Mouse (Mus musculus): ENCODE data around the gene Rdh7. TPM values are rescaled to one million over a fixed set of nuclear protein-coding genes. Genes with fewer than 3 reads are reported as not detected.
"Not testable (repeated sequence)": the region's sequence is repeated elsewhere in the genome, so short reads cannot be mapped to it uniquely, and the experiment has no call there.

The Rdh7 gene
- polyA plus RNA-seq, 1 experiment from 2014 or later = not detected

DNA sequence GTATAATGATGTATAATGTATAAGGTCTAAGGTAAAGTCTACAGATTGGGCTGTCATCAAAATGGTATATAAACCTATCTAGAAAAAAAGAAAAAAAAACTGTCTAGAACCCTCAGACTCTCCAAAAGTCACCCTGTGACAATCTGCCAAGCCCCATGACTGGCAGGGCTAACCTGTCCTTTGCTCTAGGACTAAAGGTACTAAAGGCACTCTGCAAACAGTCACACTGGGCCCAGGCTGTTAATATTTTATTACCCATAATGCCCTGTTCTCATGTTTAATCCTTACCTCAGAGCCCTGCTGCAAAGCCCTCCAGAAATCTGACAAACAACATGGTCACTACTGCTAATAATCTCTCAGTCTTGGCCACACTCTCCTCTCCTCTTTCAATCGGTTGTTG is 2.1 kb downstream of the Rdh7 start:
- H3K36me3 ChIP-seq = no peaks in the 10 kb centered on the region
- H3K4me3 ChIP-seq = no peak overlapping the region
- ATAC-seq (ENCODE audit: low FRiP score, low read depth) = no peak
- WGBS = 60% methylated on average over 1 of the region's 1 CpGs
- no peaks in the 10 kb centered on the region for H3K27me3 ChIP-seq
- H3K9me3 ChIP-seq = no peaks in the 10 kb centered on the region
- H3K4me2 ChIP-seq (replicated peaks) = no peak overlapping the region
- H3K27ac ChIP-seq = no peak overlapping the region
- H3K4me1 ChIP-seq = no peaks in the 10 kb centered on the region
- no peak overlapping the region for H3K9ac ChIP-seq

DNA sequence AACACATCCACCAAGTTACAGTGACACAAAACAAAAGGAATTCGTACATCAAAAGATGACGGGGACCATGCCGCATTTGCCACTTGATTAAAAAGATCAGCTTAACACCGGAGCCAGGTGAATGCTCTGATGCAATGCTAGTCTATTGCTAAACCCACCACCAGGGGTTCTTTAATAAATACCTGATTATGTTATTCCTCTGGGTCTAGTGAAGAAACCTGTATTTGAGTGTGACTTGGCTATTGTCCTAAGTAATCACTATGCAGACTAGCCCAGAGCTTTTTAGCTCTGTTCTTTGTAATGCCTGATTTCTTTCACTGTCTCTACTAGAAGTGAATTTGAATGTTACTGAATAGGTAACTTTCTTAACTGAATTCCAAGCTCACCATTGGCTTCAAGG is 7.6 kb downstream of the Rdh7 start:
- H3K4me3 ChIP-seq = no peak overlapping the region
- H3K36me3 ChIP-seq = no peaks in the 10 kb centered on the region
- H3K4me1 ChIP-seq = no peaks in the 10 kb centered on the region
- H3K27ac ChIP-seq = no peak overlapping the region
- H3K27me3 ChIP-seq = no peaks in the 10 kb centered on the region
- 79% methylated on average over 4 of the region's 4 CpGs for WGBS
- no peak for ATAC-seq (ENCODE audit: low FRiP score, low read depth)
- no peak overlapping the region for H3K4me2 ChIP-seq (replicated peaks)
- no peak overlapping the region for H3K9ac ChIP-seq
- H3K9me3 ChIP-seq = no peaks in the 10 kb centered on the region

DNA sequence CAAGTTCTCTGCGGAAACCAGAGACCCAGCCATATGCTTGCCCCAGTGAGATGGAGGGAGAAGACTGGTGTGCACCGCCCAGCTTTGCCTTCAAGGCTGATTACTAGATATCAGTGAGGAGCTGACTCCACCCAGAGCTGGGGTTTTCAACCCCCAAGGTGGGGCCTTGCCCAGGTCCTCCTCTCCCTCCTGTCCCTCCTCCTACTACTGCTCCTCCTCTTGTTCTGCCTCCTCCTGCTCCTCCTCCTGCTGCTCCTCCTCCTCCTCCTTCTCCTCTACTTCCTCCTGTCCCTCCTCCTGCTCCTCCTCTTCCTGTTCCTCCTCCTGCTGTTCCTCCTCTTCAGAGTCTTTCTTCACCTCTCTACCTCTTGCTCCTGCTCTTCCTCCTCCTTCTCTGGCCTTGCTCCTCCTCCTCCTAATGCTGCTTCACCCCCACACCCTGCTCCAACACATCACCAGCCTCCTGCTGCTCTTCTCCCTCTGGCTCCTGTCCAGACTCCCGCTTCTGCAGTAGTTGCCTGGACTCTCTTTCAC is 9.4 kb downstream of the Rdh7 start:
- ATAC-seq (ENCODE audit: low FRiP score, low read depth) = no peak
- no peak overlapping the region for H3K4me3 ChIP-seq
- H3K36me3 ChIP-seq = no peaks in the 10 kb centered on the region
- 66% methylated on average over 3 of the region's 3 CpGs for WGBS
- no peaks in the 10 kb centered on the region for H3K27me3 ChIP-seq
- no peaks in the 10 kb centered on the region for H3K4me1 ChIP-seq
- no peak overlapping the region for H3K4me2 ChIP-seq (replicated peaks)
- no peak overlapping the region for H3K27ac ChIP-seq
- no peaks in the 10 kb centered on the region for H3K9me3 ChIP-seq
- no peak overlapping the region for H3K9ac ChIP-seq

DNA sequence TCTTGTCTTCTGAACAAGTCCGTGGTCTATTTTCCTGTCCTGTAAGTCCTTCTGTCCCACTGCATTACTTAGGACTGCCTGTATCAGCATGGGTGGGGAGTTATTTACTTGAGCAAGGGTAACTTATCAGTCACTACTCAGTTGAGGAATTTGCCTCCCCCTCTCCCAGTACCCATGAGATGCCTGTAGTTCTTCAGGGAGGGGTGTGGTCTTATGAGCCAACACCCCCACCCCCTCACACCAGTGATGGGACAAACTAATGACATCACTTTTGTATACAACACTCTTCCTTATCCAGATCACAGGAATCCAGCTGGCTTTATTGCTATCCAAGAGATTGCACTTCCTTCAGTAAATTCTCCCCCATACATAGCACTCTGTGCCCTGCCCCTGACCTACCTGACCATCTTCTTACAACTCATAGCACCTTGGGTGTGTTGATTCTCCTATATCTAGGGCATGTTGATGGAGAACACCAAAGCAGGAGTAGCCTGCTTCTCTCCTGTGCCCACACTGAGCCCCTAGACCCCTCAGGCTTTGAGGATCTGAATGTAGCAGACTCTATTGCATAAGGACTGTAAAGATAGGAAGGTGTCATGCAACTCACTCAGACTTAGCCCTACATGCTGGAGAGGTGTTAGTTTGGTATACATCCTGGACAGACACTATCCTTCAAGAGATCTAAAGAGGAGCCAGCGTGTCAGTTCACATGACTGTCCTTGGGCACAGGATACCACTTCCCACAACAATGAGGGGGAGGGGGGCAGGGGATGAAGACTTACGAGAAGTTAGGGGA is 10.2 kb downstream of the Rdh7 start:
- no peak overlapping the region for H3K9ac ChIP-seq
- ATAC-seq (ENCODE audit: low FRiP score, low read depth) = no peak
- no peaks in the 10 kb centered on the region for H3K4me1 ChIP-seq
- 69% methylated on average over 3 of the region's 3 CpGs for WGBS
- no peak overlapping the region for H3K4me2 ChIP-seq (replicated peaks)
- H3K4me3 ChIP-seq = no peak overlapping the region
- H3K36me3 ChIP-seq = no peaks in the 10 kb centered on the region
- H3K27ac ChIP-seq = no peak overlapping the region
- H3K27me3 ChIP-seq = no peaks in the 10 kb centered on the region
- H3K9me3 ChIP-seq = no peaks in the 10 kb centered on the region

DNA sequence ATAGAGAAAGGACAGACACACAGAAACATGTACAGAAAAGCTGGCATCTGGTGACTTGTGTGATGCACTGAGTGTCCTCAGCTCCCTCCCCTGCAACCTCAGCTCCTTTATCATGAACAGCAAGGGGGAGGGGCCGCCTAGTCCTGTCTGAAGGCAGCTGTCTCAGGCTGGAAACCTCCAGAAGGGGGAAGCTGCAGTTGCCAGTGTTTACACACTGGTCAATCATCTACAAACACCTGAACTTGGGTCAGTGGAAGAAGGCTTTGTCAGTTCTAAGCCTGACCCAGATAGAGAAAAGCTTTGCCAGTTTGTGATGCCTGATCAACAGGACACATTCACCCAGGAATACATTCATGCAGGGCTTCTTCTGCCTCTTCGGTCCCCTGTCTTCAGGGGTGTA is 10.9 kb downstream of the Rdh7 start:
- WGBS = 54% methylated on average over 2 of the region's 2 CpGs
- no peaks in the 10 kb centered on the region for H3K36me3 ChIP-seq
- no peaks in the 10 kb centered on the region for H3K9me3 ChIP-seq
- H3K27ac ChIP-seq = no peak overlapping the region
- H3K27me3 ChIP-seq = no peaks in the 10 kb centered on the region
- no peak overlapping the region for H3K4me3 ChIP-seq
- ATAC-seq (ENCODE audit: low FRiP score, low read depth) = no peak
- no peaks in the 10 kb centered on the region for H3K4me1 ChIP-seq
- no peak overlapping the region for H3K4me2 ChIP-seq (replicated peaks)
- no peak overlapping the region for H3K9ac ChIP-seq

DNA sequence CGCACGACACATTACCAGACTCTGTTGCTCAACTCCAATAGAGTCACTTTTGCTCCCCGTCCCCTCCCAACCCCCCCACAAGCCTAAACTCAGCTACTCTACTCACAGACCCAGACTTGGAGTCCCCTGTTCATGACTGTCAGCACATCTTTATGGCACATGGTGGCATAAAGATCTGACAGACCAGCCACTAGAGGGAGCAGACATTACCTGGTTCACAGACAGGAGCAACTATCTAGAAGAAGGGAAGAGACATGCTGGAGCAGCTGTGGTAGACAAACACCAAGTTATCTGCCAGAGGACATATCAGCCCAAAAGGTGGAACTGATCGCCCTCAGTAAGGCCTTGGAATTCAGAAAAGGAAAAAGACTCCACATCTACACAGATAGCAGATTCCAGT is 16.1 kb downstream of the Rdh7 start:
- Histone ChIP-seq H3K27ac (no peak overlapping the region), H3K9ac (no peak overlapping the region), H3K4me3 (no peak overlapping the region), H3K27me3 (no peaks in the 10 kb centered on the region), H3K9me3 (peaks cover 10% of the 10 kb centered on the region; the same call in 1 of the 2 replicates), H3K4me1 (no peaks in the 10 kb centered on the region), H3K36me3 (no peaks in the 10 kb centered on the region), H3K4me2 (replicated peaks) (no peak overlapping the region)
- WGBS = 68% methylated on average over 4 of the region's 4 CpGs
- no peak for ATAC-seq (ENCODE audit: low FRiP score, low read depth)

DNA sequence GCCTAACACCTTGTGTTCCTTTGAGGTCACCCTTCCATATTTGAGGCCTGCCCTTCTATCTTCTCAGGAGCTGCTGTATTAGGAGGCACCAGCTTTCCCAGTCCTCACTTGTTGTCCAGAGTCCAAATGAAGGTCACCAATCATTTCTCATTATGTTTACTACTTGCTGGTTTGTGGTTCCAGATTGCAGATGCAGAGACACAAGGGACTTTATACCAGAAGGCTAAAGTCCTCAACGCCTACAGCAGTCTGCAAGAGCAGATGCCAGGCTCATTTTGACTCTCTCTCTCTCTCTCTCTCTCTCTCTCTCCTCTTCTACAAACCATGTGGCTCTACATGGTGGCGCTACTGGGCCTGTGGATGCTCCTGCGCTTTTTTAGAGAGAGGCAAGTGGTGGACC is 22.4 kb downstream of the Rdh7 start, which contains the start of gene Rdh16f2:
TSS of gene Rdh16f2 (plus strand) at position 243 of the 400 bp plus-strand sequence.
- H3K27ac ChIP-seq = no peak within 1 kb of the TSS
- H3K4me2 ChIP-seq (replicated peaks) = no peak within 1 kb of the TSS
- H3K27me3 ChIP-seq = no peaks in the 10 kb centered on the region
- WGBS = 82% methylated on average over 3 of the region's 3 CpGs
- no peaks in the 10 kb centered on the region for H3K4me1 ChIP-seq
- peaks cover 8% of the 10 kb centered on the region; the same call in 1 of the 2 replicates for H3K9me3 ChIP-seq
- no peak within 1 kb of the TSS for H3K9ac ChIP-seq
- H3K36me3 ChIP-seq = no peaks in the 10 kb centered on the region
- H3K4me3 ChIP-seq = no peak within 1 kb of the TSS
- ATAC-seq (ENCODE audit: low FRiP score, low read depth) = no peak

DNA sequence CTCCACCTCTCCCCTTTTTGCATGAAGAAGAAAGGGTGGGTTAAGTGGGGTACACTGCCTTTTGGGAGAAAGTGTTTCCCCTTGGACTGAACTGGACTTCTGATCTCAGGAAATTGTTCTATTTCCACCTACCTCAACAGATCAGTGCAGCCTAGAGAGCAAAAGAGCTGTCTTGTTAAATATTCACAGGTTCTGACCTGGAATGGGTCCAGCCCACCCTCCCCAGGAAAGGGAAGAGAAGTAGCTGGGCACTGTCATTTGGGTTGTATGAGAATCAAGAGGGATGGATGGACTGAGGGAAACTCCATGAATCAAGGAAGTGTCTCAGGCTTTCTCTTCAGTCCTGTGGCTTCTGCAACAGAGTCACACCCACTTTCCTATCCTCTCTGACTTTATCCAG is 23.7 kb downstream of the Rdh7 start:
- Histone ChIP-seq H3K4me3 (no peak overlapping the region), H3K9me3 (no peaks in the 10 kb centered on the region), H3K27me3 (no peaks in the 10 kb centered on the region), H3K36me3 (no peaks in the 10 kb centered on the region), H3K27ac (no peak overlapping the region), H3K9ac (no peak overlapping the region), H3K4me1 (no peaks in the 10 kb centered on the region), H3K4me2 (replicated peaks) (no peak overlapping the region)
- no peak for ATAC-seq (ENCODE audit: low FRiP score, low read depth)

DNA sequence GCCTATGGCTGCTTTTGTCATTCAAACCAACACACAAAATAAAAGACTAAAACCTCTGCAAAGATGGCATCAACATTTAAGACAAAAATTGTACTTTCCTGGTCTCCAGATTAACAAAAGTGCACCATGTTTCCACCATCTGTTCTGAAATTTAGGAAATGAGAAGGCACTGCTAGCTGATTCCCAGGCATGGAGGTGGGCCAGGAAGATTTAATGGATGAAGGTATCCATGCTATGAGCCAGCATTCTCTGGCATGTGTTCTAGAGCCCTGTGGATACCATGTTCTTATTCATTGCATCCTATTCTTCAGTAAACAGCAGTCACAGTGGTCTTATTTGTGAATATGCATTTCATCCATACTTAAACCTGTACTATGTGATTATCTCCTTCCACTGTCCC is 32.2 kb downstream of the Rdh7 start:
- Histone ChIP-seq H3K36me3 (no peaks in the 10 kb centered on the region), H3K4me2 (replicated peaks) (no peak overlapping the region), H3K4me1 (no peaks in the 10 kb centered on the region), H3K27ac (no peak overlapping the region), H3K9ac (no peak overlapping the region), H3K27me3 (no peaks in the 10 kb centered on the region), H3K4me3 (no peak overlapping the region), H3K9me3 (peaks cover 4% of the 10 kb centered on the region; the same call in 1 of the 2 replicates)
- ATAC-seq (ENCODE audit: low FRiP score, low read depth) = no peak

DNA sequence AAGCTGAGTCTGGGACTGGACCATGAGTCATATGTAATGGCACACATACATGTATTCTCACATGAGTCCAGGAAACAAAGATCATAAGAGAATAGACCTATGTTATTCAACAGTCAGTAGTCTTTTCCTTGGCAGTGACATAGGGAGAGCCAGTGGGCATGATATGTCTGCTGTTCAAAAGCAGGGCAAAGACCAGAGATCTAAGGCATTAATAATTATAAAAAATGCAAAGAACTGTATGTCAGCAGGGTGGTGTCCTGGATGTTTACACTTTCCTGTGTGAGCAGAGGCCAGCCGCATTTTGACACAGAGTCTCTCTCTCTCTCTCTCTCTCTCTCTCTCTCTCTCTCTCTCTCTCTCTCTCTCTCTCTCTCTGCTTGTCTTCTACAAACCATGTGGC is 39.0 kb downstream of the Rdh7 start, which contains the start of gene Rdh19:
TSS of gene Rdh19 (plus strand) at position 301 of the 400 bp plus-strand sequence.
- WGBS = 80% methylated on average over 1 of the region's 1 CpGs
- no peak within 1 kb of the TSS for H3K27ac ChIP-seq
- no peak for ATAC-seq (ENCODE audit: low FRiP score, low read depth)
- H3K9me3 ChIP-seq = no peaks in the 10 kb centered on the region
- no peak within 1 kb of the TSS for H3K9ac ChIP-seq
- H3K36me3 ChIP-seq = no peaks in the 10 kb centered on the region
- H3K27me3 ChIP-seq = no peaks in the 10 kb centered on the region
- H3K4me3 ChIP-seq = no peak within 1 kb of the TSS
- no peak within 1 kb of the TSS for H3K4me2 ChIP-seq (replicated peaks)
- H3K4me1 ChIP-seq = no peaks in the 10 kb centered on the region

DNA sequence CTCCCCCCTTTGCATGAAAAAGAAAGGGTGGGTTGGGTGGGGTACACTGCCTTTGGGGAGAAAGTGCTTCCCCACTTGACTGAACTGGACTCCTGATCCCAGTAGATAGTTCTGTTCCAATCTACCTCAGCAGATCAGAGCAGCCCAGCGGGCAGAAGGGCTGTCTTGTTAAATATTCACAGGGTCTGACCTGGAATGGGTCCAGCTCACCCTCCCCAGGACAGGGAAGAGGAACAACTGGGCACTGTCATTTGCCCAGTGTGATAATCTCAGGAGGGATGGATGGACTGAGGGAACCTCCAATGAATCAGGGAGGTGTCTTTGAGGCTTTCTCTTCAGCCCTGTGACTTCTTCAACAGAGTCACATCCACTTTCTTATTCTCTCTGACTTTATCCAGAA is 40.5 kb downstream of the Rdh7 start:
- no peak for ATAC-seq (ENCODE audit: low FRiP score, low read depth)
- no peaks in the 10 kb centered on the region for H3K4me1 ChIP-seq
- no peak overlapping the region for H3K9ac ChIP-seq
- no peak overlapping the region for H3K4me3 ChIP-seq
- H3K27me3 ChIP-seq = no peaks in the 10 kb centered on the region
- H3K36me3 ChIP-seq = no peaks in the 10 kb centered on the region
- WGBS = 94% methylated on average over 1 of the region's 1 CpGs
- no peaks in the 10 kb centered on the region for H3K9me3 ChIP-seq
- H3K4me2 ChIP-seq (replicated peaks) = no peak overlapping the region
- H3K27ac ChIP-seq = no peak overlapping the region

DNA sequence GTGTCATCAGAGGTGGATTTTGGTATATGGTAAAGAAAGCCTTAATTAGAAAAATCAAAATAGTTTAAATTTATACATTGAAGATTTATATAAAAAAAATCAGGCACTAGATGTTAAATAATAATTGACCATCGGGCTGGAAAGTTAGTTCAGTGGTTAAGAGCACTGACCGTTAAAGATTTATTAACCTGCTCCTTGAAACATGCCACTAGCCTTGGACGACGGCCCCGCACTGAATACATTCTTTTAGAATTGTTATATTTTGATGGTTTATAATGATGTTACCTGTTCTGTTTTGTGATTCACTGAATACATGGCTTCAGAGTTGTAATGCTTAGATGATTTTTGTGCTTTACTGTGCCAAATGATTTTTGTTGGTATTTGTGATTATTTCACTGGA is 42.7 kb downstream of the Rdh7 start:
- not testable (repeated sequence) for ATAC-seq (ENCODE audit: low FRiP score, low read depth); H3K4me1 ChIP-seq; H3K4me2 ChIP-seq (replicated peaks); H3K36me3 ChIP-seq; H3K9ac ChIP-seq; H3K4me3 ChIP-seq; H3K27ac ChIP-seq; H3K27me3 ChIP-seq; H3K9me3 ChIP-seq
- 86% methylated on average over 5 of the region's 5 CpGs for WGBS

DNA sequence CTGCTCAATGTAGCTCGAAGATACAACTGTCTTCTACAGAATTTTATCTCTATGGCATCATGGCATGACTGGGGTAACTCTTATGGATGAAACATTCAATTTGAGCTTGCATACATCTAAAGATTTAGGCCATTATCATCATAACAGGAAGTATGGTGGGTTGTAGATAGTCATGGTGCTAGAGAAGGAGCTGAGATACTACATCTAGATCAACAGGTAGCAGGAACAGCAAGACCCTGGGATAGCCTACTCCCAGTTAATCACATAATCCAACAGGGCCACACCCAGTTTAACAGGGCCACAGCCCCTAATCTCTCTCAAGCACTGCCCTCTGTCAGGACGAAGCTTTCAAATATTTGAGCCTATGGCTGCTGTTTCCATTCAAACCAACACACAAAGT is 47.8 kb downstream of the Rdh7 start:
- no peaks in the 10 kb centered on the region for H3K4me1 ChIP-seq
- H3K27ac ChIP-seq = no peak overlapping the region
- H3K27me3 ChIP-seq = no peaks in the 10 kb centered on the region
- no peak for ATAC-seq (ENCODE audit: low FRiP score, low read depth)
- no peak overlapping the region for H3K9ac ChIP-seq
- no peaks in the 10 kb centered on the region for H3K36me3 ChIP-seq
- H3K4me3 ChIP-seq = no peak overlapping the region
- no peaks in the 10 kb centered on the region for H3K9me3 ChIP-seq
- WGBS = 67% methylated on average over 2 of the region's 2 CpGs
- no peak overlapping the region for H3K4me2 ChIP-seq (replicated peaks)
